Mouse (Mus musculus): Measurements from ENCODE around the gene Dyrk2.
A peak's percentile ranks its signal among the peaks of the same experiment; 100 is the strongest.

Dyrk2 gene

DNA sequence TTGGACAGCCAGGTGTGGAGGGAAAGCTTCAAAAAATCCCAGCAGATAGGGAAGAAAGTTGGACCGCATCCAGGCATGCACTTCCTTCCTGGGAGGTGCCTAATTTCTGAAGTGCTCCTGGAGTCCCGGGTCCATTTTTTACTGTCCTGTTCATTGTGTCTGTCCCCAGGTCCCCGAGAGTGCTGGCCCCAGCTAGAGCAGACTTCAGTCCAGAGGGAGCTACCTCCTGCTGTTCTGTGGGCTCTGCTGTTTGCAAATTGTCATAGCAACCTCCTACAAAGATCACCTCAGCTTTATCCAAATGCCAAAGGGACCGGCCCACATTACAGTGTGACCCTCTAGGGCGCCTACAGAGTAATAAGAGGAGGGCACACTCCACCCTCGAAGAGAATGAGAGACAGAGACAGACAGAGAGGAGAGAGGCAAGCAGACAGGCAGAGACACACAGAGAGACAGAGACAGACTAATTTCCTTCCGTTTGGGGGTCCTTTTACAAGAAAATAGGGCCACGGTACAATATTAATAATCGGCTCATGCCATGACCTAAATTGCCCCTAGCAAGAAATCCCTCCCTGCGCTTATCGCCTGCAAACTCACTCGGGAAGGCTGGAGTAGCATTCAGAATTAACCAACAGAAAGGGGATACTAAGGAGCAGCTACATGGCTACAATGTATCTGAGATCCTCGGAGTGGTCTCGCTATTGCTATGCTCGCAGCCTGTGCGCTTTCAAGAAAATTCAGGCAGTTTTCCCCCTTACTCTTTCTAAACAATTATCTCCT is at the start of gene Dyrk2:
TSS of gene Dyrk2 (minus strand) at position 9 of the 780 bp plus-strand sequence.
- DNase-seq (ENCODE audit: low read depth, low spot score) = no peak

DNA sequence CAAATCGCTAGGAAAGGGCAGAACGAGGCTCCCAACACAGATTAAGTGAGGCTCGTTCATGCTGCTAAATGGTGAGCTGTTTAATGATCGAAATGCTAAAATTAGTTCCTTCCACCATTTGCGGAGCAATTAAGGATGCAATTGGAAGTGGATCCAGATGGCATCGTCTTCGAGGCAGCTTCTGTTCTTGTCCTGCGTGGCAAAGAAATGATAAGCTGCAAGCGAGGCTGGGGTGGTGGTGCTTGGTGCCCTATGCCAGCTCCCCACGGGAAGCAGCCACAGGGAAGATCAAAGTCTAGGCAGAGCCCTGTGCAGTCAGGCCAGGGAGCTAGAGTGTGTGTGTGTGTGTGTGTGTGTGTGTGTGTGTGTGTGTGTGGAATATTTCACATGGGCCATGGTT is 32.6 kb upstream of the Dyrk2 start:
- DNase-seq (ENCODE audit: low read depth, low spot score) = no peak

DNA sequence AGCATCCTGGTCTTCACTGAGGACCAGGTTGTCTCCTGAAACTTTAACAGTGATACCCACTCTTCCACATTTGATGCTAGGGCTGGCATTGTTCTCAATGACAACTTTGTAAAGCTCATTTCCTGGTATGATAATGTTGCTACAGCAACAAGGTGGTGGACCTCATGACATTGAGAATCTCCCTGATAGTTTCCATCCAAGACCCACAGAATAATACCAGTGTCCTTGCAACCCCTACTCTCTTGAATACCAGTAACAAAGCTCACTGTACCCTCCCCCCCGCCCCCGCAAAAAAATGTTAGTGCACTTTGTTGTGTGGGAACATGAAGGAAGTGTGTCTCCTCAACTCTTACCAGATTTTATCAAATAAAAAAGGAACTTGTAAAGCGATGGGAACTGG is 23.6 kb upstream of the Dyrk2 start:
- DNase-seq (ENCODE audit: low read depth, low spot score) = no peak

DNA sequence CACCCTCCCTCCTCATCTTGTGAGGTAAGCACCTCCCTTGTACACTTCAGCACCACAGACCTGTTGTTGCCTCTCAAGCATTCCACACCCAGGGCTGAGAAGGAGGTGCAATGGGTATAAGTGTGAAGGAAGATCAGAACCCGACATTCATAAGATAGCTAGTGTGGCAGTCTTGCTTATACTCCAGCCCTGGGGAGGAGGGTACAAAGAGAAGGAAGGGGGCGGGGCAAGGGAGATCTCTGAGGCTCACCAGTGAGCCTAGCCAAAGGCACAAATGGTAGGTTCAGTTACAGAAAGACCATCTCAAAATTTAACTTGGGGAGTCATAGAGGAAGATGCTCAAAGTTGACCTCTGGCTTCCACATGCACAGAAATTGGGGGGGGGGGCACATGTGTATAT is 14.1 kb upstream of the Dyrk2 start:
- no peak for DNase-seq (ENCODE audit: low read depth, low spot score)

DNA sequence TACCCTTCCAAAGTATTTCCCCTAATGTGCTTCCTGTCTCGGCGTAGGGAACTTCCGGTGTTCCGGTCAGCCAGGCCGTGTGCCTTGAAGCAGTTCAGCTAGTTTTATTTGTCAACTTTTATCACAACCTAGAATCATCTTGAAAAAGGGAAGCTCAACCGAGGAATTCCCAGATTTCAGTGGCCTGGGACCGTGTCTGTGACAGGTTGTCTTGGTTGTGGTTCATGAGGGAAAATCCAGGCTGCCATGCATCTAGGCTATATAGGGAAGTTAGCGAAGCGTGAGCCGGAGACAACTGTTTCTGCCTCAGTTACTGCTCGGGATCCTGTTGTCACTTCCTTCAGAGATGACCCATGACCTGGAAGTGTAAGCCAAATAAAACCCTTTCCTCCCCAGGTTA is 13.3 kb upstream of the Dyrk2 start:
- no peak for DNase-seq (ENCODE audit: low read depth, low spot score)

DNA sequence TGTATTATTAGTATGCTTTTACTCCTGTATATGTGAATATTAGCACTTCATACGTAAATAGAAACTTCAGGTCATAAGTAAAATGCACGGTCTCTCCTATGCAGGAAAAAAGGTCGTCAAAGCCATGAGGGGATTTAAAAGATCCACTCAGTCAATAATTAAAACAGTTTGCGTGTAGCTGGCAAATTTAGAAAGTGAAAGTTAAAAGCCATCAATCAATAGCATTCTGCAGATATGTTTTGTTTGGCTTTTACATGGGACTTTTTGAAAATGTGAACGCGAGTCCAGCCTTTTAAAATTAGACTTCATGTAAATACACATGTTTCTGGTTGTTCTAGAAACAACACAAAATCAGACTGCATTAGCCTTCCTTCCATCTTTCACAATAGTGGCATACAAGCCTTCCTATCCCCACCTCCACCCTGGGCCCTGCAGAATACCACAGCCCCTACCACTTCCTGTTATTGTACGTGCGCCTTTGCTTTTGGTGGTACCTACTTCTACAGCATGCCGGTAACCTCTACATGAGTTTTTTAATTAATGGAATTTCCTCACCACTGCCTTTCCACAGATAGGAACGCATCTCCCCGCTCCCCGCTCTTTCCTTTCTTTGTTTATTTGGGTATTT is 12.4 kb upstream of the Dyrk2 start:
- DNase-seq (ENCODE audit: low read depth, low spot score) = no peak

DNA sequence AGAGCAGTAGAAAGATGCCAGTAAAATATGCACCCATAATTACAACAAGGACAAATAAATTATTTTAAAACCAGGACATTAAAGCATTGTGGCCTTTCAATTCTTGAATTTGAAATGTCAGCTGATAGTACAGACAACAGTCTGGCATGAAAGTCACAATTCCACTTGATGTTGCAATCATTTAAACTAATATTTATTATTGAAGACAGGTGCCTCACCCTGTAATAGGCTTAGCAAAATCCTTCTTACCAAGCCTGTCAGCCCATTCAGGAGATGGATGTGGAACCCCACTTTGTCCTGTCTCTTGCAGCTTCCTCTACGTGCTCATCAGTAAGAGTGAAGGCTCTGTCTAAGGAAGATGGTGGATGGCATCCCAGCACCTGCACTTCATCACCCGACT is 10.8 kb upstream of the Dyrk2 start:
- DNase-seq (ENCODE audit: low read depth, low spot score) = no peak

DNA sequence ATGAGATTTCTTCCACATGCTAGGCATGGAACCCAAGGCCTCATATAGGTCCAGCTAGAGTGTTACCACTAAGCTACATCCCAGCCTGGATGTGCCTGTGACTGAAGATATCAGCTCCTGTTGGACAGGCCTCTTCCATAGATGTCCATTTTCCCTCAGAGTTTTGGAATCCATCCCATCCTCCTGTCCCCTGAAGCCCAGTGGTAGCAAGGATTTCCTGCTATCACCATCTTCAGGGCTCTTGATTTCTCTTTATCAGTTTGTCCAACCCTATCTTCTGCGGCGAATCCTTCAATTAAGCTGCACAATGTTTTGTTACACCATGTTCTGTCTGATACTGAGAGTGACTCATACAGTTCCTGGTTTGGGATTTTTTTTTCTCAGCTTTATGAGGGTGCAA is 2.2 kb upstream of the Dyrk2 start:
- no peak for DNase-seq (ENCODE audit: low read depth, low spot score)

DNA sequence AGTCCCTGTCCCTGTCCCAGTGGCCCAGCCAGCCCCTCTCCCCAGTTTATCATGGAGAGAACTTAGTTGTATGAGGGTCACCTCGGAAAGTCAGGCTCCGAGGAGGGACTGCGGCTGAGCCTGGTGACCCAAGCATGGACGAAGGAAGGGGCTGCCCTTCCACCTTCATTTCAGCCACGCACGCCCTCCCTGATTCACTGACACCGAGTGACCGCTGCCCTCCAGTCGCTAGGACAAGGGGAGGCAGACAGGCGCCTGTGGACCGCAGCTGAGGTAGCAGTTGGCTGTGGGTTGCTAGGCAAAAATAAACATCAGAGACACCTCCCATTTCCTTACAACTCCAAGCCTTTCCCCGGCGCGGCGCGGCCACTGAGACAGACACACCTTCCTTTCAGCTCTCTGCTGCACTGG is 413 bp downstream of the Dyrk2 start:
- DNase-seq (ENCODE audit: low read depth, low spot score) = peak; percentile 52

DNA sequence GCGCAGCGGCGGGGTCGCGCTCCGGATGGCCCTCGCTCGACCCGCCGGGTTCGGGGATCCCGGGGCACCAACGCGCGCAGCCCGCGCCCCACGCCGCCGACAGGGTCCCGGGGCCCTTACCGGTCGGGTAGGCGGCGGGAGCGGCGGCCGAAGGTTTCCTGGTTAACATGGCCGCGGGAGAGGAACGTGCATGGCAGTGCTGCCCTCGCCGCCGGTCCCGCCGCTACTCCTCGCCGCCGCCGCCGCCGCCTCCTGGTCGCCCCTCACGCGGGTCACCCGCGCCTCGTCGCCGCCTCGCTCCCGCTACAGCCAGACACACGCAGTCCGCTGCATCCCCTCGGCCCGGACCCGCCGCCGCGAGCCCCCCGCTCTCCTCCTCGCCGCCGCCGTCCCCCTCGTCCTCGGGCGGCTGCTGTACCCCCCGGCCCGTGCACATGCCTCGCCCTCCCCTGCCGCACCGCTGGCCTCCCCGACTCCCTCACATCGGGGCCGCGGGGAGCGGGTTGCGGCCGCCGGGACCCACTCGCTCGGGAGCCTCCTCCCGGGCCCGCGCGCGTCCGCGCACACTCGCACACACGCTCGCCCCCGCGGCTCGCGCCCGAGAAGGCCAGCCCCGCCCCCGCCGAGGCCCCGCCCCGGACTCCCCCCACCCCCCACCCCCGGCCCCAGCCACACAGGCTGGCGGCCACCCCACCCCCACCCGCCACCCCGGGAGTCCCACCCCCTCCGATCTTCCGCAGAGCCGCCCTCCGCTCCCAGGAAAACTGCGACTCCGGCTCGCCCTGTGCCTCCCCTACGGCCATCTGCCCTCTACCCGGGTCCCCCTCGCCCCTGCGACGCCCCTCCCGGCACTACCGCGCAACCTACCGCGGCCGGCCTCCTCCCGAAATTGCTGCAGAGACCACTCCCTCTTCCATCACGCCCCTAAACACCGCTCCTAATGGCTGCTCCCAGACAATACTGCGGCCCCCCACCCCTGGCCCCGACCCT is 1.1 kb downstream of the Dyrk2 start:
- DNase-seq (ENCODE audit: low read depth, low spot score) = peak; percentile 34

DNA sequence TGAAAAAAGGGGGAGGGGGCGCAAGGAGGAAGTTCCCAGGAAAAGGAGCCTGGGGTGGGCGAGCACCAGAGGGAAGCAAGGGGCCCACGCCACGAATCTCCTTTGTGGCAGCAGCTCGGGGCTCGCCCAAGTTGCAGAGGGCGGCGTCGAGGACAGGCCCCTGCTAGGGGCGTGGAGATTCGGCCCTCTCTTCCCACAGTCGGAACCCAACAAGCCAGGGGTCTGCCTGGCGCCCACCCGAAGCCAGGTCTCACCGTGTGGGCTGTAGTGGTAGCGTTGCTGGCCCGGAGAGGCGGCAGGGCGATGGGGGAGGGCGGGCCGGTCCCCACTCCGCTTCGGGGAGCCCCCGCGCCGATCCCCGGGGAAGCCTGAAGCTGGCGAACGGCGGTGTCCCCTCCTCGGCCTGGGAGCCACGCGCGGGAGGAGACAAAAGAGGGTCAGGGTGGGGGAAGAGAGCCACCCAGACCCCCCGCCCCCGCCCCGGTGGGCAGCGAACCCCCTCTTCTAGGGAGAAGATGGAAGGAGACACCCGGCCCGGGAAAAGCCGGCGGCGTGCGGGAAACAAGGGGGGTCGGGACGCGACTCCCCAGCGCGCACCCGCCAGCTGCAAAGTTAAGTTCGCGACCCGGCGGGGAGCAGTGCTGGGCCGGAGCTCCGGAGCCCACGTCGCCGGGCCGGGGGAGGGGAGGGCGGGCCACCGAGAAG is 2.0 kb downstream of the Dyrk2 start:
- DNase-seq (ENCODE audit: low read depth, low spot score) = no peak

DNA sequence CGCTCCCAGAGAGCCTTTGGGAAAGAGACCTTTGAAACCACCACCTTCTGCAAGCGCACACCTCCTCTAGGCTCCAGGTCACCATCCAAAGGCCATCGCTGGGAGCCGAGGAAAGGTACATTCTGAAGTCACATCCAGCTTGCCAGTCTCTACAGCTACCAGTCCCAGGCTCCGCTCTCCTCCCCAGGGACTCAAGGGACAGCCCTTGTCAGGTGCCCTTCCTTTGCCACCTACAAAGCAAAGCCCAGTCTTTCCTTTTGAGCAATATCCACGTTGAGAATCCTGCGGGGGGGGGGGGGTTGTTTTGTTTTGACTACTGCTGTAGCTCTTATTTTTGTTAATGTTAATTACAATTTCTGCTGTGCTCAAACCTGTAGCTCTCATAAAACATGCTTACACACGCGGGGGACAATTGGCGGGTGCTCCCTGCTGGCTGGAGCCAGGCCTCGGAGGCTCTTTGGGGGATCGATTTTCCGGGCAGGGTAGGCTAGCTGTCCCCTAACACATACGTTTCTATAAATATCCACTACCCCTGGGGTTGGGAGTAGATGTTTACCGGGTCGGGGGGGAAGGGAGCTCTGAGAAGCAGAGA is 2.6 kb downstream of the Dyrk2 start:
- DNase-seq (ENCODE audit: low read depth, low spot score) = no peak

DNA sequence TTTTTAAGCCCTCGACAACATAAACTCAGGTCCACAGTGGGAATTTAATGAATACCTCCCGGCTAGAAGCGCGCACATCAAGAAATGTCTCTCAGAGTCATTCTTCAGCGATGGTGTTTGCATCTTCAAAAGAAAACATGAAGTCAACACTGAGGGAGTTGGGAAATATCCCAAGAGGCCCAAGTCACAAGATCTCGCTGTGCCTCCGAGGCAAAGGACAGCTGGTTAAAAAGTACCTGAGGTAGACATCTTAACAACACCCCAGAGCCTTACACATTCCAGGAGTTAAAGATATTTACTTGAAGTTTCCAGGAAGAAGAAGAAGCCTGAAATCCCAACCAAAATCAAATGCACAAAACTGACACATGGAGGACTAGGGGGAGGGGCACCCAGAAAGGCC is 5.0 kb downstream of the Dyrk2 start:
- DNase-seq (ENCODE audit: low read depth, low spot score) = no peak

DNA sequence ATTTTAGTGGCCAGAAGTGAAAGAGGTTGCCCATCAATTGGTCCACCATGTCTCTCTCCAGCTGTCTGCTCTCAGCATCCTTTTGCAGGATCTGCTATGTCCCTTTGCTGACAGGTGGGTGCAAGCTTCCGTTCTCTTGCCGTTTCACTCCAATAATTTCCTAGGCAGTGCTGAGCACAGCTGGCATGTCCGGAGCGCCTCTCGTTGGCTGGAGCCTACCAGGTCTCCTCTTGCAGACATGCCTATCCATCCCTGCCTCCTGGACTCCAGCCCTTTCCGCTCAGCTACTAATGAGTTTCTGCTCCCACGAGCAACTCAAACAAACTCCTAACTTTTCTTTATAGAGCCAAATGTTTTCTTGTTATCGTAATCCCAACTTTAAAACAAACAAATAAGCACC is 6.4 kb downstream of the Dyrk2 start:
- DNase-seq (ENCODE audit: low read depth, low spot score) = no peak

DNA sequence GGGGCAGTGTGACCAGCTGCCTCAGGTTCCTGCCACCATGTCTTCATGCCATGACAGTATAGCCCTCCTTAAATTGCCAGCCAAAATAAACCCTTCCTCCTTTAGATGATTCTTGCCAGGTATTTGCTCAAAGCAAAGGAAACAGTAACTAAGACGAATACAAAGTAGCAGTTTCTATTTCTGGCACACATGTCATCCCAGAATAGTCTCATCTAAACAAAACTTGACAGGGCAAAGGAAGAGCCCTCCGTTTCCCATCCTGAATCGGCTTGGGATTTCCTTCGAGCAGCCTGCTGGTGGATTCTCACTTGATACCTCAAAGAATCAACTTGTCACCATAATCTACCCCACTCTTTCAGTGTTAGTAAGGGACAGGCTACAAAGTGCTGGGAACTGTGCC is 7.8 kb downstream of the Dyrk2 start:
- no peak for DNase-seq (ENCODE audit: low read depth, low spot score)

DNA sequence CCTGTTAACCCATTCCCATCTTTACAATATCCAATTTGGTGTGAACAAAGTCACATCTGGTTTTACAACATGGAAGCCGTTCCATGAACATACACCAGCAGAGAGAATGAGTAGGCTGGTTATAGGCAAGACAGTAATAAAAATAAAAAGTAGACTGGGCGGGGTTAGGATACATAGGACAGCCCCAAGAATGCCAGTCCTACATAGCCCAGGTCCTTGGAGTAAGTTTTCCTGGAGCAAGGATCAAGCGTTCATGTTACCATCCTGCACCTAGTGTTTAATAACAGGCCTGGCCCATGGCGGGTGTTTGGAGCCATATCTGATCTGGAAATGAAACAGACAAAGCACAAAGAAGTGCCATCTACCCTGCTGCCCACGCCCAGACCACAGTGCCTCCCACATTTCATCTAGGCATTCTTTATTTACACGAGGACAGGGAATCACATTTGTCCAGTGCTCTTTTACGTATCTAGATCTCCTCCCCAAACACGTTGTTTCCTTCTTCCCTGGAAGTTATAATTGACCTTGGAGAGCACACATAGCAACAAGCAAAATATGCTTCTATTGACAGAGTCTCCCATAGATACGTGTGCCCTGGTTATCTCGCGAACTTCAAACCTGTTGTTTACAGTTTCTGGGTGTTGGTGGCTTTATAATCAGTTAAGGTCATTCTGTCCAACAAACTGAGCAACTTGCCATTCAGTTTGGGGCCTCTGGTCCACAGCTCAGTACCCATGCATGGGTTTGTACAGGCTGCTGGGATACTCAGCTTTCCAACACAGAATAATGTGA is 8.6 kb downstream of the Dyrk2 start:
- no peak for DNase-seq (ENCODE audit: low read depth, low spot score)

DNA sequence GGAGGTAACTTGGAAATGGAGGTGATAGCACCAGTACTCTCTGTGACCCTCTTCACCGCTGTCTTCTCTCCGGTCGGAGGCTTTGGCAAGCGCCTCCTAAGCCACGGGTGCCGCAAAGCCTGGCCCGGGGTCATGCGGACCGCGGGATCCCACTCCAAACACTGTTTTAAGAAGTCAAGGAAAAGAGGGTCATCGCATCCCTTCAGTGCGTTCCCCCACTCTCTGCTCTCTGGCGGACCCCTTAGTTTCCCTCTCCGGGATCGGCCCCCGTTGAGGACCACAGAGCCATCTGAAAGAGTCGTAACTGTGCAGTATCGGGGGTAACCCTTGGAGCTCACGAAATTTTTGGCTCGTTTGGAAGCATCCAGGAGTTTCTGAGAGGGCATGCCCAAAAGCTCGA is 10.4 kb downstream of the Dyrk2 start:
- DNase-seq (ENCODE audit: low read depth, low spot score) = no peak

DNA sequence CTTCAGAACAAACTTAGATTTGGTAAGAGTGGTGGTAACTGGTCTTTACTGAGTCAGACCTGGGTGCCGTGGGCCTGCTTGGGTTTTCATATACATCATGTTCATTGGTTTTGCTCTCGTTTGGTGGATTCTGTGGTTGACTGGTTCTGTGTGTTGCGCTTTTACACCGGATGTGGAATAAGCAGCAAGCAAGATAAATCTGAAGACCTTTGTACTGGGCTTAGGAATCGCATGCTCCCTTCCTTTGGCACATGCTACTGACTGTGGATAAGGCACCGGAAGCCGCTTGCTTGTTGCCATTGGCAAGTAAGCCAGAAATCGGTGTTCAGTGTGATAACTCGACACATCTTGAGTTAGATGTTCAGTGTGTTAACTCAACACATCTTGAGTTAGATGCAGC is 15.4 kb downstream of the Dyrk2 start:
- DNase-seq (ENCODE audit: low read depth, low spot score) = no peak

DNA sequence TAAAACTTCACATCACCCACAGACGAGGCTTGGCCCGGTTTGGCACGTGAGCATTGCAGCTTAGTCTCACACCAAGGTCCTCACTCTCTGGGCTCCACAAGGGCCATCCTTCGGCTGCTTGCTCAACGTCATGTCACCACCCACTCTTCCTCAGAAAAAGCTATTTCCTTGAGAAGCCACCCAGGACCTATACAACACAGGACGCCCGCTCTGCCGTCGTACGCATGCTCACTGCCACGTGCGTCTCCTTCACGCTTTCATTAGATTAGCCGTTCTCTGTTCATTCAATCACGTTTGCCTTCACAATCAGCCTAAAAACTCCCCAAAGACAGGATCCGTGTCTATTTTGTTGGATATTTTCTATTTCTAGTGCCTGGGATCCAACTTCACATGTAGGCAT is 17.5 kb downstream of the Dyrk2 start:
- DNase-seq (ENCODE audit: low read depth, low spot score) = no peak

DNA sequence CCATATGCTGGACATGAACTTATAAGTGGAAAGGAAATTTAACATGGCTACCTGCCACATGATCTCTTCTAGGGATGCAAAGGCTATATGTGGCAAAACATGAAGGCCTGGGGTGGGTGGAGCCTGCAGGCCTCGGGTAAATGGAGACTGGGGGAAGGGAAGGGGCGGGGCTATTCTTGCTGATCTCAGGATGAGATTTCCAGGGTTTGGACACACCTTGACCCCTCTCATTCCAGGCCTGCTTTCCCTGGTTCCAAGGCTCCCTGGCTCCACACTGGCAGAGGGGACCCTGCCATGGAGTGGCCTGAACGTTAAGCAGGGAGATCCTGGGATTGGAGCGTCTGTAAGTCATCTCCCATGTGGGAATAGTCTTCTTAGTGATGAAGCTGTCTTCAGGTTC is 21.5 kb downstream of the Dyrk2 start:
- no peak for DNase-seq (ENCODE audit: low read depth, low spot score)
